Mouse (Mus musculus): ENCODE results near the gene Cdh22. TPM values are rescaled to one million over a fixed set of nuclear protein-coding genes. Genes with fewer than 3 reads are reported as not detected.

The Cdh22 gene
- polyA plus RNA-seq, 1 experiment: not detected

- TF ChIP-seq GATA1 (IDR thresholded peaks at IDR 0.05; ENCODE audit: low read length) (no peak), TAL1 (IDR thresholded peaks at IDR 0.05; ENCODE audit: low read length) (no peak)
- no peaks in the 10 kb centered on the region for H3K36me3 ChIP-seq (ENCODE audit: control insufficient read depth)
- no peak overlapping the region for H3K4me3 ChIP-seq (replicated peaks)
- H3K9me3 ChIP-seq (ENCODE audit: control insufficient read depth, low read length): no peaks in the 10 kb centered on the region
- peaks cover 92% of the 10 kb centered on the region for H3K27me3 ChIP-seq (ENCODE audit: control insufficient read depth)
- H3K4me1 ChIP-seq (ENCODE audit: control insufficient read depth): no peaks in the 10 kb centered on the region
These were observed 5.7 kb upstream of the Cdh22 start for GRCm38 (mm10) chr2:165240371-165240770.

DNA sequence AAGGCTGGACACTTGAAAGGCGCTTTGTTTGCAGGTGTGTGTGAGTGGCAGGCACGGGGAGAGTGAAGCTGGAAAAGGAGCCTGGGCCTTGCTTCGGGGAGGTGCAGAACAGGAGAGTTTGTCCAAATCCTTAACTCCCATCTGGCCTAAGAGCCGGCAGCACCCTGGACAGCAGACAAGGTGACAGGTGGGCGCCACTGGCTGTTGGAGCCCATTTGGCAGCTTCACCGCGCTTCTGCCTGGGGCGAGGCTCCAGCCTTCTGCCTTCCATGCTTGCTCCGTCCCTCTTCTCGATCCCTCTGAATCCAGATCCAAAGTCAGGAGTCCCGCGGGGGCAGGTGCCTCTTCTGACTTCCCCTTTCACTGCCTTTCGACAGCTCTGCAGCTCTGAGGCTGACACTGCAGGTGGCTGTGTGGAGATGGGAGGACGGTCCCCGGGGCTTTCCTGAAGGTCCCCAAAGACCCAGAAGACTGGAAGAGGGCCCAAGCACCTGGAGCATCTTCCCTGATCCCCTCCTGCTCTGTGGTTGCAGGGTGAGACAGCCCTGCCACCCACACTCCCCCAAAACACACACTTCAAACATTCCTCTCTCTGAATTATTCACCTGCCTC lies 5.0 kb upstream of the Cdh22 start:
- Histone ChIP-seq H3K9me3 (ENCODE audit: control insufficient read depth, low read length) (no peaks in the 10 kb centered on the region), H3K27me3 (ENCODE audit: control insufficient read depth) (peaks cover 95% of the 10 kb centered on the region), H3K4me3 (replicated peaks) (no peak overlapping the region), H3K36me3 (ENCODE audit: control insufficient read depth) (no peaks in the 10 kb centered on the region), H3K4me1 (ENCODE audit: control insufficient read depth) (no peaks in the 10 kb centered on the region)
- TF ChIP-seq TAL1 (IDR thresholded peaks at IDR 0.05; ENCODE audit: low read length): no peak
- TF ChIP-seq GATA1 (IDR thresholded peaks at IDR 0.05; ENCODE audit: low read length): no peak

DNA sequence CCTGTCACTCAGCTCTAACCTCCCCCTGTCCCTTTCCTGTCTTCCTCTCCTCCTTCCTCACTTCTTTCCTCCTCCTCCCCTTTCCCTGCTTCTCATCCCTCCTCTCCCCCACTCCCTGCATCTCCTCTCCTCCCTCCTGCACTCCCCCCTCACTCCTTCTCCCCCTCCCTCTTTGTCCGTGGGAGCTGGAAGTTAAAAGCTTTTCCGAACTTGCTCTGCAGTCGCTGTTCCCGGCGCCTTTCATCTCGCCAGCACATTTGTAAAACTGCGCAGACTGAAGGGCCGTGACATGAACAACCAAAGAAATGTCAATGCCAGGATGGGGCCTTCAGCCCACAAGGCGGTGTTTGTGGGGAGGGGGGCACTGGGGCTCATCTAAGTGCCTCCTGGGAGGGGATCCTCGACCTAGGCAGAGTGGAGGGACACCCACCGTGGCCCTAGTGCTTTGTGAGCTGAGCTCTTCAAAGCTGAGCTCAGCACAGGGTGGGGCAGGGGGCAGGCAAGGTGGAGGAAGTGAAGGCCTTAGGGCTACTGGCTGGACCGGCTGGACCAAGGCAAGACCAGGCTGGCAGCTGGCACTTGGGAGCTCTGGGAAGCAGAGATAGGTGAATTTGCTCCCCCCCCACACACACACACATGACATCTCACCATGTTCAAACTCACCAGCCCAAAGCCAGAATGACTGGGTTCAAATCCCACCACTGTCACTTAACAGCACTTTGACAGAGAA lies 3.9 kb upstream of the Cdh22 start:
- TF ChIP-seq GATA1 (IDR thresholded peaks at IDR 0.05; ENCODE audit: low read length): no peak
- TF ChIP-seq TAL1 (IDR thresholded peaks at IDR 0.05; ENCODE audit: low read length): no peak
- H3K4me1 ChIP-seq (ENCODE audit: control insufficient read depth): peaks cover 2% of the 10 kb centered on the region; the same call in 1 of the 2 replicates
- H3K4me3 ChIP-seq (replicated peaks): no peak overlapping the region
- peaks cover 98% of the 10 kb centered on the region for H3K27me3 ChIP-seq (ENCODE audit: control insufficient read depth)
- H3K9me3 ChIP-seq (ENCODE audit: control insufficient read depth, low read length): no peaks in the 10 kb centered on the region
- no peaks in the 10 kb centered on the region for H3K36me3 ChIP-seq (ENCODE audit: control insufficient read depth)

DNA sequence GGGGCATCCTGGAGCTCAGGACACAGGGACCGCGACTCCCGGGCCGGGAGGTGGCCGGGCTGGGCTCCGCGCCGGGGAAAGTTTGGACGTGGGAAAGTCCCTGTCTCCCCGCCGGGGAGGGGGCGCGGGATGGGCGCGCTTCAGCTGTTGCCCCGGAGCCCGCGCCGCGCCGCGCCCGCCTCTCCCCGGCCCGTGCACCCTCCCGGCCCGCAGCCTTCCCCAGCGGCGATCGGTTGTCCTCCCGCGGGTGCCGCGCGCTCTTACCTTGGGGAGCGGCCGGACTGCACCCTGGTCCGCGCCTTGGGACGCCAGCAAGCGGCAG lies 401 bp downstream of the Cdh22 start:
- Histone ChIP-seq H3K36me3 (ENCODE audit: control insufficient read depth) (no peaks in the 10 kb centered on the region), H3K4me3 (replicated peaks) (no peak overlapping the region), H3K4me1 (ENCODE audit: control insufficient read depth) (peaks cover 2% of the 10 kb centered on the region; the same call in 1 of the 2 replicates), H3K9me3 (ENCODE audit: control insufficient read depth, low read length) (no peaks in the 10 kb centered on the region), H3K27me3 (ENCODE audit: control insufficient read depth) (peaks cover 90% of the 10 kb centered on the region)
- TF ChIP-seq TAL1 (IDR thresholded peaks at IDR 0.05; ENCODE audit: low read length) (no peak), GATA1 (IDR thresholded peaks at IDR 0.05; ENCODE audit: low read length) (no peak)

DNA sequence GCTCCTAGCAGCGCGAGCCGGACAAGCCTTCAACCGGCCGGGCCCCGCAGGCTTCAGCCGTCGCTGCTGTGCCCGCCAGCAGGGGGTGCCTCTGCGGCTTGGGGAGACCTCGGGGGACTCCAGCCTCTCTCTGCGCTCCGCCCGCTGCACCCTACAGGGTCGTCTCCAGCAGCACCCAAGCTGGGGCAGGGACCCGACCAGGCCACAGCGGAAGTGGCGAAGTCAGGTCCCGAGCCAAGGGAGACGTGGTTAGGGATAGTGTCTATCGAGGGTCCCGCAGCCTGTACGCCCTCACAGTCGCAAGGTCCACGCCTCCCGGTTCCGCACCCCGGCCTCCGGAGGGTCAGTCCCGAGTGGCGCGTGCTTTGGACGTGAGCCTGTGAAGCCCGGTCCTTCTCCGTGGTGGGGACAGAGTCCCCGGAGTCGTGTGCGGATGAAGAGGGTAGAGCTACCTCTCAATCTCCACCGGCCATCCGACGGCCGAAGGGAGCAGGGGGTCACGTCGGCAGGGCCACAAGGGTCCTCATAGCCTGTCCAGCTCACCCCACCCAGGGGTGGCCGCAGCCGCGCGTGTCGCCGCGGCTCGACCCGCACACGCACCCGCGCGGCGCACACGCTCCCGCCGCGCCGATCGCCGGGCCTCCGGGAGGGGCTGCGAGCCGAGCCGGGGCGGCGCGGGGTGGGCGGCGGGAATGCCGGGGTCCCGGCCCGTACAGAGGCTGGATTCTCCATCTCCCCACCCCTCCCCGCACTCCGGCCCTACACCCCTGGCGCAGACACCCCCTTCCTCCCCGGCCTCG lies 962 bp downstream of the Cdh22 start:
- TF ChIP-seq TAL1 (IDR thresholded peaks at IDR 0.05; ENCODE audit: low read length): no peak
- no peak for TF ChIP-seq GATA1 (IDR thresholded peaks at IDR 0.05; ENCODE audit: low read length)
- H3K9me3 ChIP-seq (ENCODE audit: control insufficient read depth, low read length): no peaks in the 10 kb centered on the region
- H3K36me3 ChIP-seq (ENCODE audit: control insufficient read depth): no peaks in the 10 kb centered on the region
- peaks cover 84% of the 10 kb centered on the region for H3K27me3 ChIP-seq (ENCODE audit: control insufficient read depth)
- no peak overlapping the region for H3K4me3 ChIP-seq (replicated peaks)
- peaks cover 2% of the 10 kb centered on the region; the same call in 1 of the 2 replicates for H3K4me1 ChIP-seq (ENCODE audit: control insufficient read depth)

GRCm38 (mm10) chr2:165229050-165229449 lies 5.6 kb downstream of the Cdh22 start:
- Histone ChIP-seq H3K27me3 (ENCODE audit: control insufficient read depth) (peaks cover 40% of the 10 kb centered on the region), H3K9me3 (ENCODE audit: control insufficient read depth, low read length) (no peaks in the 10 kb centered on the region), H3K4me3 (replicated peaks) (no peak overlapping the region), H3K4me1 (ENCODE audit: control insufficient read depth) (peaks cover 2% of the 10 kb centered on the region; the same call in 1 of the 2 replicates), H3K36me3 (ENCODE audit: control insufficient read depth) (no peaks in the 10 kb centered on the region)
- no peak for TF ChIP-seq GATA1 (IDR thresholded peaks at IDR 0.05; ENCODE audit: low read length)
- TF ChIP-seq TAL1 (IDR thresholded peaks at IDR 0.05; ENCODE audit: low read length): no peak

DNA sequence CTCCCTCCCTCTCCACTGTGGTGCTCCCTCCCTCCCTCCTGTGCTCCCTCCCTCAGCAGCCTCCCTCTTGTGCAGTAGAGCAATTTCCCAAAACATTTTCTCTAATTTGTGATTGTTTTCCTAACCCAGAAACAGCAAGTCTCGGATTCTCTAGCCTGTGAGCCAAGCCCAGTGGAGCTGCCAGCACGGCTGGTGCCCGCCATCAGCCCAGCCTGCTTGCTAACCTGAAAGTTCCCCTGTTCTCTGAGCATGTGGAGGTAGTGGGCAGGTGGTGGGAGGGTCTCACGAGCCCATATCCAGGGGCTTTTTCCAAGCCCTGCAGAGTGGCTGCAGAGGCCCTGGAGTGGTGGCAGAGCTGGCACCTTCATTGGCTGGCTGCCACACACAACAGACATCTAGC lies 10.8 kb downstream of the Cdh22 start:
- H3K36me3 ChIP-seq (ENCODE audit: control insufficient read depth): no peaks in the 10 kb centered on the region
- H3K4me1 ChIP-seq (ENCODE audit: control insufficient read depth): no peaks in the 10 kb centered on the region
- TF ChIP-seq GATA1 (IDR thresholded peaks at IDR 0.05; ENCODE audit: low read length): no peak
- no peak for TF ChIP-seq TAL1 (IDR thresholded peaks at IDR 0.05; ENCODE audit: low read length)
- H3K4me3 ChIP-seq (replicated peaks): no peak overlapping the region
- peaks cover 19% of the 10 kb centered on the region for H3K27me3 ChIP-seq (ENCODE audit: control insufficient read depth)
- H3K9me3 ChIP-seq (ENCODE audit: control insufficient read depth, low read length): no peaks in the 10 kb centered on the region

DNA sequence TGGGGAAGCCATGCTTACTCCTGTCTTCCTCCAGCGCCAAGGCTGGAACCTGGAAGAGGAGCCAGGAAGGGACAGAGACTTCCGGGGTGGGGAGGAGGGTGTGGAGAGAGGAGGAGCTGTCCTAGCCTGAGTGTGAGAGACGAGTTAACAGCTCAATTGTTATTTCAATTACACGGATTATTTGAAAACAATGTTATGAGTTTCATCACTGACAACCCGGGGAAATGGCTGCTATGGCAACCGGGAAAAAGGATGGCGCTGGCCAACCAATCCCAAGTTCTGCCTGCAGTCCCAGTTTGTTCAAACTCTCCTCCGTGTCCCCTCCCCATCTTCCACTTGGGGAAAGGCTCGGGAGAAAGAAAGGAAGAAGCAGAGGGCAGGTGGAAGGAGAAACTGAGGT lies 12.7 kb downstream of the Cdh22 start:
- H3K27me3 ChIP-seq (ENCODE audit: control insufficient read depth): peaks cover 21% of the 10 kb centered on the region
- H3K4me3 ChIP-seq (replicated peaks): no peak overlapping the region
- H3K9me3 ChIP-seq (ENCODE audit: control insufficient read depth, low read length): no peaks in the 10 kb centered on the region
- no peaks in the 10 kb centered on the region for H3K4me1 ChIP-seq (ENCODE audit: control insufficient read depth)
- no peaks in the 10 kb centered on the region for H3K36me3 ChIP-seq (ENCODE audit: control insufficient read depth)
- TF ChIP-seq TAL1 (IDR thresholded peaks at IDR 0.05; ENCODE audit: low read length) (no peak), GATA1 (IDR thresholded peaks at IDR 0.05; ENCODE audit: low read length) (no peak)

DNA sequence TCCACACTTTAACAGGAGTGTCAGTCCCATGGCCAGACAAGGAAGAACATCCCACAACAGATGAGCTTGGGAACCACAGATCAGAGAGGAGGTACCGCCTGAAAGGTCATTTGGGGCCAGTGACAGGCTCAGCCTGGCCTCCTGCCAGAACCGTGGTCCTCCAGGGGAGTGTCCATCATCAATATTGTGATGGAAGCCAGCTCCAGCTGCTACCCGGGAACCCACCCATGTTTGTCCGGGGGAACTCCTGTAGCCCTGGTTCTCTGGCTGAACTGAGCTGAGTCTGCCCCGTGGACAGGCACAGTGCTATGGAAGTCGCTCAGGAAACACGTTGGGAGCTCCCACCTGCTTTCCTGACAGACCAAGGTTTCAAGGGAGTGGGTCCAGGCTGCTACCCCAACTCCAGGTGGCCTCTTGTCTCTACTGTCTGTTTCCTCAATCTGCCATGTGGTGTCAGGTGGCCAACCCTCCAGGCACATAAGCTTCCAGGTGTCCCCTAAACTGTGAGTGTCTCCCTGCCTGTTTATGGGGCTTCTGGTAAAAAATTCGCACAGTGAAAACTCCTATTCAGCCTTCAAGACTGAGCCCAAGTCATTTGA lies 14.2 kb downstream of the Cdh22 start:
- no peak for TF ChIP-seq GATA1 (IDR thresholded peaks at IDR 0.05; ENCODE audit: low read length)
- TF ChIP-seq TAL1 (IDR thresholded peaks at IDR 0.05; ENCODE audit: low read length): no peak
- Histone ChIP-seq H3K4me3 (replicated peaks) (no peak overlapping the region), H3K36me3 (ENCODE audit: control insufficient read depth) (no peaks in the 10 kb centered on the region), H3K27me3 (ENCODE audit: control insufficient read depth) (peaks cover 34% of the 10 kb centered on the region), H3K4me1 (ENCODE audit: control insufficient read depth) (no peaks in the 10 kb centered on the region), H3K9me3 (ENCODE audit: control insufficient read depth, low read length) (no peaks in the 10 kb centered on the region)

Data from erythroblast, embryonic 14.5 days (primary cell).